Mouse (Mus musculus) megakaryocyte-erythroid progenitor cell, adult 5-6 weeks (primary cell): ENCODE results near the gene March1. TPM values are rescaled to one million over a fixed set of nuclear protein-coding genes. Genes with fewer than 3 reads are reported as not detected.

Experiments used
- ATAC-seq: replicated peaks from 2 replicates; pipeline ENCODE4 v1.8.0; 2016; ENCODE audit warnings: mild to moderate bottlenecking, inconsistent platforms; ENCODE audit not compliant: severe bottlenecking, poor library complexity, low FRiP score, low TSS enrichment
- total RNA-seq, 2 experiments: library from RNA; stranded (forward) in 1 of 2; stranded (reverse) in 1 of 2; fragments of 200-1000, 215-1000 nt in 1 of 2; fragments of >200 nt in 1 of 2; fragmentation: Nextera tagmentation in 1 of 2; gene quantifications; 2 replicates each; pipeline ENCODE4 v1.2.3; 2014 to 2017

The March1 gene
- total RNA-seq, 2 experiments from 2014 or later = 0.22 to 1.4 TPM

- ATAC-seq = no peak
Measured at GRCm38 (mm10) chr8:65976905-65977304, 359.2 kb downstream of the March1 start.

GRCm38 (mm10) chr8:65982039-65982438, 364.3 kb downstream of the March1 start:
- no peak for ATAC-seq

GRCm38 (mm10) chr8:65987665-65988064, 370.0 kb downstream of the March1 start:
- no peak for ATAC-seq

GRCm38 (mm10) chr8:66022815-66023214, 405.1 kb downstream of the March1 start:
- no peak for ATAC-seq

GRCm38 (mm10) chr8:66033651-66034050, 416.0 kb downstream of the March1 start:
- ATAC-seq = no peak

GRCm38 (mm10) chr8:66034429-66034828, 416.7 kb downstream of the March1 start:
- no peak for ATAC-seq

- ATAC-seq = no peak
Measured at GRCm38 (mm10) chr8:66094152-66094551, 476.5 kb downstream of the March1 start.

- ATAC-seq = no peak
Measured at GRCm38 (mm10) chr8:66098148-66098547, 480.4 kb downstream of the March1 start.

GRCm38 (mm10) chr8:66119294-66119693, 501.6 kb downstream of the March1 start:
- no peak for ATAC-seq

- no peak for ATAC-seq
Measured at GRCm38 (mm10) chr8:66159648-66160047, 541.9 kb downstream of the March1 start.

GRCm38 (mm10) chr8:66166835-66167234, 549.1 kb downstream of the March1 start:
- ATAC-seq = no peak

- no peak for ATAC-seq
Measured at GRCm38 (mm10) chr8:66167405-66168173, 549.9 kb downstream of the March1 start.

- no peak for ATAC-seq
Measured at GRCm38 (mm10) chr8:66179336-66179735, 561.6 kb downstream of the March1 start.

- ATAC-seq = no peak
Measured at GRCm38 (mm10) chr8:66181265-66181664, 563.6 kb downstream of the March1 start.

- no peak for ATAC-seq
Measured at GRCm38 (mm10) chr8:66182257-66182656, 564.6 kb downstream of the March1 start.

GRCm38 (mm10) chr8:66183454-66183853, 565.8 kb downstream of the March1 start:
- ATAC-seq = no peak

GRCm38 (mm10) chr8:66185226-66185625, 567.5 kb downstream of the March1 start:
- ATAC-seq = no peak

GRCm38 (mm10) chr8:66194416-66194815, 576.7 kb downstream of the March1 start:
- ATAC-seq = no peak

GRCm38 (mm10) chr8:66200169-66200568, 582.5 kb downstream of the March1 start:
- no peak for ATAC-seq

GRCm38 (mm10) chr8:66203814-66204438, 586.2 kb downstream of the March1 start:
- no peak for ATAC-seq

- no peak for ATAC-seq
Measured at GRCm38 (mm10) chr8:66209553-66209952, 591.9 kb downstream of the March1 start.
